13 mouse cellular contexts compared by ENCODE assay signal in genomic region chr4:28934802-28935201, GRCm38 (mm10).
A peak's percentile ranks its signal among the peaks of the same experiment; 100 is the strongest.
DNase-seq lines count a peak whose midpoint lies in the region; ATAC-seq and TF ChIP-seq lines count a peak whose summit lies in the region.
"Had no signal": no experiment of that assay in that cellular context is flagged by ENCODE, and none has a peak within 500 bp of the region (broad histone marks: within the 10 kb centered on the region; RNA-seq: fewer than 3 reads in every experiment).

No protein-coding gene starts in this region.

- no peak overlapping the region for H3K4me2 ChIP-seq in embryonic facial prominence, embryonic 12.5 days (replicated peaks)
- no peak overlapping the region for H3K4me2 ChIP-seq in liver, embryonic 12.5 days
- peak overlapping the region; percentile 40 for H3K4me2 ChIP-seq in hindbrain, postnatal 0 days (ENCODE audit: low read depth, low read length)
- H3K4me2 ChIP-seq in intestine, embryonic 16.5 days (ENCODE audit: low read depth, low read length), result no peak overlapping the region
- H3K4me2 ChIP-seq: limb, embryonic 15.5 days; lung, embryonic 15.5 days had no signal

- no peak overlapping the region for H3K4me3 ChIP-seq in embryonic facial prominence, embryonic 12.5 days
- no peak overlapping the region for H3K4me3 ChIP-seq in embryonic facial prominence, embryonic 10.5 days
- no peak overlapping the region for H3K4me3 ChIP-seq in liver, adult 2 months (ENCODE audit: insufficient read depth, low read depth, low read length)
- H3K4me3 ChIP-seq in liver, embryonic 12.5 days, result no peak overlapping the region
- no peak overlapping the region for H3K4me3 ChIP-seq in hindbrain, postnatal 0 days (ENCODE audit: low read length)
- no peak overlapping the region for H3K4me3 ChIP-seq in intestine, embryonic 16.5 days (ENCODE audit: low read length)
- H3K4me3 ChIP-seq: limb, embryonic 15.5 days; lung, embryonic 15.5 days; megakaryocyte, embryonic 14.5 days had no signal

- no peak overlapping the region for H3K27ac ChIP-seq in embryonic facial prominence, embryonic 12.5 days
- no peak overlapping the region for H3K27ac ChIP-seq in embryonic facial prominence, embryonic 10.5 days (replicated peaks)
- no peak overlapping the region for H3K27ac ChIP-seq in liver, adult 2 months (replicated peaks; ENCODE audit: insufficient read depth, low read depth, low read length)
- no peak overlapping the region for H3K27ac ChIP-seq in liver, embryonic 12.5 days
- H3K27ac ChIP-seq in hindbrain, postnatal 0 days, result no peak overlapping the region
- H3K27ac ChIP-seq in intestine, embryonic 16.5 days (ENCODE audit: low read length), result no peak overlapping the region
- H3K27ac ChIP-seq: limb, embryonic 15.5 days; lung, embryonic 15.5 days had no signal

- no peak for TF ChIP-seq CTCF in liver, adult 2 months (IDR thresholded peaks at IDR 0.05; ENCODE audit: low read depth, low read length)
- no peak for TF ChIP-seq CTCF in hindbrain, postnatal 0 days (IDR thresholded peaks at IDR 0.05; ENCODE audit: low read depth)

- no peaks in the 10 kb centered on the region for H3K4me1 ChIP-seq in embryonic facial prominence, embryonic 12.5 days
- H3K4me1 ChIP-seq in embryonic facial prominence, embryonic 10.5 days, result no peaks in the 10 kb centered on the region
- no peaks in the 10 kb centered on the region for H3K4me1 ChIP-seq in liver, adult 2 months (ENCODE audit: control insufficient read depth, insufficient read depth, low read length)
- no peaks in the 10 kb centered on the region for H3K4me1 ChIP-seq in liver, embryonic 12.5 days
- H3K4me1 ChIP-seq in hindbrain, postnatal 0 days (ENCODE audit: insufficient read depth, low read length), result no peaks in the 10 kb centered on the region
- H3K4me1 ChIP-seq in intestine, embryonic 16.5 days (ENCODE audit: control insufficient read depth, insufficient read depth, low read length), result no peaks in the 10 kb centered on the region
- H3K4me1 ChIP-seq: limb, embryonic 15.5 days; lung, embryonic 15.5 days; megakaryocyte, embryonic 14.5 days had no signal

- no peaks in the 10 kb centered on the region for H3K27me3 ChIP-seq in embryonic facial prominence, embryonic 12.5 days
- no peaks in the 10 kb centered on the region for H3K27me3 ChIP-seq in embryonic facial prominence, embryonic 10.5 days (replicated peaks; ENCODE audit: low read depth, poor library complexity, severe bottlenecking)
- H3K27me3 ChIP-seq in liver, adult 2 months (ENCODE audit: control insufficient read depth, insufficient read depth, low read length), result no peaks in the 10 kb centered on the region
- H3K27me3 ChIP-seq in liver, embryonic 12.5 days (replicated peaks), result no peaks in the 10 kb centered on the region
- no peaks in the 10 kb centered on the region for H3K27me3 ChIP-seq in hindbrain, postnatal 0 days (ENCODE audit: insufficient read depth, low read length)
- H3K27me3 ChIP-seq in intestine, embryonic 16.5 days (replicated peaks; ENCODE audit: control insufficient read depth, insufficient read depth, low read length), result no peaks in the 10 kb centered on the region
- H3K27me3 ChIP-seq: limb, embryonic 15.5 days; lung, embryonic 15.5 days; megakaryocyte, embryonic 14.5 days had no signal

- no peak for TF ChIP-seq POLR2A in liver, adult 2 months (IDR thresholded peaks at IDR 0.05; ENCODE audit: extremely low read depth, insufficient read depth, low read length)

- WGBS in embryonic facial prominence, embryonic 12.5 days, result 58% methylated on average over 10 of the region's 10 CpGs
- 59% methylated on average over 10 of the region's 10 CpGs for WGBS in embryonic facial prominence, embryonic 10.5 days
- WGBS in liver, adult 2 months, result 81% methylated on average over 10 of the region's 10 CpGs
- 78% methylated on average over 10 of the region's 10 CpGs for WGBS in liver, embryonic 12.5 days (ENCODE audit: insufficient replicate concordance)
- WGBS in hindbrain, postnatal 0 days, result 32% methylated on average over 10 of the region's 10 CpGs
- WGBS in intestine, embryonic 16.5 days, result 64% methylated on average over 10 of the region's 10 CpGs

- H3K79me2 ChIP-seq in liver, adult 2 months (ENCODE audit: control insufficient read depth, insufficient read depth, low read length), result no peaks in the 10 kb centered on the region

- no peak for DNase-seq in embryonic facial prominence, embryonic 10.5 days (ENCODE audit: low spot score)
- DNase-seq in liver, adult 2 months (ENCODE audit: extremely low read depth, low read depth, low spot score), result peak; percentile 7
- peak; percentile 12 for DNase-seq in embryo, embryonic 11 days
- peak; percentile 26 for DNase-seq in hindbrain, postnatal 0 days (ENCODE audit: low spot score)
- no peak for DNase-seq in adrenal gland, postnatal 25 days
- DNase-seq: adrenal gland, adult 2 months; thymus, adult 2 months had no signal

- no peak overlapping the region for H3K9ac ChIP-seq in embryonic facial prominence, embryonic 12.5 days
- H3K9ac ChIP-seq in liver, adult 2 months (ENCODE audit: low read depth, low read length), result no peak overlapping the region
- no peak overlapping the region for H3K9ac ChIP-seq in liver, embryonic 12.5 days
- H3K9ac ChIP-seq in hindbrain, postnatal 0 days (replicated peaks; ENCODE audit: low read length), result no peak overlapping the region
- no peak overlapping the region for H3K9ac ChIP-seq in intestine, embryonic 16.5 days (ENCODE audit: low read depth, low read length)
- H3K9ac ChIP-seq: limb, embryonic 15.5 days; lung, embryonic 15.5 days had no signal

- no peaks in the 10 kb centered on the region for H3K9me3 ChIP-seq in embryonic facial prominence, embryonic 12.5 days
- no peaks in the 10 kb centered on the region for H3K9me3 ChIP-seq in embryonic facial prominence, embryonic 10.5 days
- H3K9me3 ChIP-seq in liver, embryonic 12.5 days (replicated peaks), result no peaks in the 10 kb centered on the region
- no peaks in the 10 kb centered on the region for H3K9me3 ChIP-seq in hindbrain, postnatal 0 days (ENCODE audit: low read length)
- H3K9me3 ChIP-seq in intestine, embryonic 16.5 days (ENCODE audit: control insufficient read depth, low read length), result no peaks in the 10 kb centered on the region
- H3K9me3 ChIP-seq: limb, embryonic 15.5 days; lung, embryonic 15.5 days had no signal

- ATAC-seq in embryonic facial prominence, embryonic 12.5 days (ENCODE audit: insufficient number of reproducible peaks, insufficient read depth, low FRiP score, low TSS enrichment), result peak; percentile 56; the same call in 1 of the 2 replicates
- ATAC-seq in liver, embryonic 12.5 days, result no peak
- ATAC-seq in hindbrain, postnatal 0 days, result 0 out of 2 replicates have a peak, but pooled peaks have one; percentile 45
- no peak for ATAC-seq in intestine, embryonic 16.5 days

- H3K36me3 ChIP-seq in embryonic facial prominence, embryonic 12.5 days, result no peaks in the 10 kb centered on the region
- H3K36me3 ChIP-seq in embryonic facial prominence, embryonic 10.5 days (replicated peaks), result peaks cover 12% of the 10 kb centered on the region; the same call in 1 of the 2 replicates
- no peaks in the 10 kb centered on the region for H3K36me3 ChIP-seq in liver, adult 2 months (ENCODE audit: control insufficient read depth, insufficient read depth, low read length)
- no peaks in the 10 kb centered on the region for H3K36me3 ChIP-seq in liver, embryonic 12.5 days
- H3K36me3 ChIP-seq in hindbrain, postnatal 0 days (ENCODE audit: insufficient read depth, low read length), result no peaks in the 10 kb centered on the region
- no peaks in the 10 kb centered on the region for H3K36me3 ChIP-seq in intestine, embryonic 16.5 days (ENCODE audit: control insufficient read depth, insufficient read depth, low read length)
- H3K36me3 ChIP-seq: limb, embryonic 15.5 days; lung, embryonic 15.5 days had no signal

Comparison
In these comparisons a context has a peak if more than half of its experiments do, and no peak if none do; other contexts are left out.
1. ATAC-seq: peak in embryonic facial prominence, embryonic 12.5 days (single experiment) and hindbrain, postnatal 0 days (single experiment); none in liver, embryonic 12.5 days (single experiment) and intestine, embryonic 16.5 days (single experiment).
2. DNase-seq: peak in liver, adult 2 months (single experiment), embryo, embryonic 11 days (single experiment) and hindbrain, postnatal 0 days (single experiment); none in embryonic facial prominence, embryonic 10.5 days (single experiment) and adrenal gland, postnatal 25 days (single experiment).